Mouse (Mus musculus): ENCODE results near the gene Gtf2e1. TPM values are rescaled to one million over a fixed set of nuclear protein-coding genes. Genes with fewer than 3 reads are reported as not detected.

Gene Gtf2e1
- total RNA-seq (2023), result 15.0 to 16.0 TPM (median 15.6 TPM) in 4 replicates

DNA sequence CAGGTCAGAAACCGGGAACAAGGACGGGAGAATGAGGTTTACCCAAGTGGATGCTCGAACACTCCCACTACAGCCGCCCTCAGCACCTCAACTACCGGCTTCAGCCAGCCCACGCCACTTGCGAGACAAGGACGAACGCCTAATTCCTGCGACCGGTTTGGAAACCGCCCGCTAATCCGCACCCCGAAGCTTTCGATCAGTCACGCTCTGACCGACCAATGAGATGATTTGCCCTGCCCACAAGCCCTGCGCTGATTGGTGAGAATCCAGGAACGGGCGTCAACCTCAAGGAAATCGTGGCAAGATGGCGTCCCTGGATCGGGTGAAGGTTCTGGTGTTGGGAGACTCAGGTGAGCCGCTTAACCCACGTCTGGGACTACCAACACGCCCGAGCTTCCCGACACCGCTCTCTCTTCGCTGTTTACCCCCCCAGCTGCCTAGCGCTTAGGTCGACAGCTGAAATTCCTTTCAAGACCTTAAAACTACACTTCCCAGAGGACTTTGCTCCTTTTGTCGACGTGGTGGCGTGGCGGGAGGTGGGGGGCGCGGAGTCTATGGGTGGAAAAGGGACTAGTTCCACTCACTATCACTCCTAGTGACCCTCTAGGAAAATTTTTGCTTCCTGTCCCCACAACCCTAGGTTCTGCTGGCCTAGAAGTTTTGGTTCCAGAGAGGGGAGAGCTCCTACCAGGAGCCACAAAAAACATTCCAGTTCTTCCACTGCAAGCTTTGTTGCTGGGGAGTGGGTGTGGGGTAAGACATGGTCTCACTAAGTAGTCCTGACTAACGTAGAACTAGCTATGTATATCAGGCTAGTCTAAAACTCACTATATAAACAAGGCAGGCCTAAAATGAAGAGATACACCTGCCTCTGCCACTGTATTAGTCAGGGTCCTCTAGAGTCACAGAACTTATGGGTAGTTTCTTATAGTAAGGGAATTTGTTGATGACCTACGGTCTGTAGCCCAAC is at the start of gene Gtf2e1, which contains the start of gene Rabl3:
Gtf2e1 (minus strand) TSS at position 179 of the 970 bp plus-strand sequence.
Rabl3 (plus strand) TSS at position 275 of the 970 bp plus-strand sequence.

DNA sequence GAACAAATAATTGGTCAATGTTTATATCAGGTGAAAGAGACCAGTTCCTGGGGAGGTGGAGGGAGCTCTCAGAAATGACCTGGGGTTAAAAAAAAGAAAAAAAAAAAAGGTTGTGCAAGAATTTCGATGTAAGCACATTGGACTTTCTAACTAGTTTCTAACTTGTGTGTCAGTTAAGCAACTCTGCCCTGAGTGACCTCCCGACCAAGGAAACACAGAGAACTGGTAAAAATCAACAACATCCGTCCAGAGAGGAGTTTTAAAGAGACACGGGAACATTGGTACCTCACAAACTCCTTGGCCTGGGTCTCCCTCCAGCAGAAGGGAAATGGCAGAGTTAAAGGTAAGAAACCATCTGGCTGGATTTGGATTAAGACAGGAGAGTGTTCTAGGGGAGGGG is 40.4 kb upstream of the Gtf2e1 start, which contains the start of gene Hgd:
Hgd (plus strand) TSS at position 160 of the 400 bp plus-strand sequence.

Other genes starting within 250 kb of the Gtf2e1 start
- gene Stxbp5l, start 154.8 kb downstream of the Gtf2e1 start, total RNA-seq (2023), result not detected in 4 replicates
- gene Rabl3, start 96 bp upstream of the Gtf2e1 start, total RNA-seq (2023), result 15.1 to 17.6 TPM (median 16.9 TPM) in 4 replicates
- gene Hgd, start 40.4 kb upstream of the Gtf2e1 start, total RNA-seq (2023), result 0.38 to 1.1 TPM in 2 of 4 replicates, not detected in the others
- gene Ndufb4, start 114.7 kb upstream of the Gtf2e1 start, total RNA-seq (2023), result 26.1 to 42.6 TPM (median 38.3 TPM) in 4 replicates
- 0.63 to 5.0 TPM (median 1.6 TPM) in 3 of 4 replicates, not detected in the other for gene Fstl1, start 237.1 kb upstream of the Gtf2e1 start, total RNA-seq (2023)

Data from B cell, adult 62 days (primary cell).